Mouse (Mus musculus) stomach, postnatal 0 days (tissue): ENCODE data around the gene Amy1.

ENCODE experiments used
- CTCF ChIP-seq: IDR thresholded peaks from 2 replicates; pipeline ENCODE4 v1.5.1; 2016; ENCODE audit warnings: antibody characterized with exemption, low read depth, mild to moderate bottlenecking, moderate library complexity
- EP300 ChIP-seq: optimal IDR thresholded peaks from 2 replicates; pipeline ENCODE3; 2016; ENCODE audit warnings: antibody characterized with exemption

DNA sequence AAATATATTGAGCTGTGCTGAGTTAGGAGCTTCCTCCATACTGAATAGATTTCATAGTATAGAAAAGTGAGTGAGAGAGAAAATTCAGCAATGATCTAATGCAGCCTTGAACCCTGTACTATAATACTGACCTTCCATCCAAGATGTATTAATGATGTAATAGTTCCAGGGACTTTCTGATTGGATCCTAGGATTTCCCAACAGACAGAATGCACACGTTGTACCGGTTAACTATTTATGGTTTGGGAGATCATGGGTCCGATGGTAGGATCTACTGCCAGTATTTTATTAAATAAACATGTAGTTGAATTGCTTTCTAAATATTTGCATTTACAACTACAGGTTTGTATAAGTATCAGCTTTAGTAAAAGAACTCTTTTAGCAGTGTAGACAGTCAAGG lies 34.3 kb downstream of the Amy1 start:
- TF ChIP-seq CTCF: no peak
- TF ChIP-seq EP300: no peak
